13 mouse cellular contexts compared by ENCODE assay signal in genomic region chr1:135130376-135131018, GRCm38 (mm10). TPM values are rescaled to one million over a fixed set of nuclear protein-coding genes. Genes with fewer than 3 reads are reported as not detected.
DNase-seq lines count a peak whose midpoint lies in the region; ATAC-seq and TF ChIP-seq lines count a peak whose summit lies in the region.
"Had no signal": no experiment of that assay in that cellular context is flagged by ENCODE, and none has a peak within 500 bp of the region (broad histone marks: within the 10 kb centered on the region; RNA-seq: fewer than 3 reads in every experiment).

No protein-coding gene starts in this region.

- no peaks in the 10 kb centered on the region for H3K79me2 ChIP-seq in myocyte (ENCODE audit: control insufficient read depth, insufficient read depth)

- H3K4me1 ChIP-seq in embryonic facial prominence, embryonic 12.5 days = peaks cover 58% of the 10 kb centered on the region
- peaks cover 68% of the 10 kb centered on the region for H3K4me1 ChIP-seq in embryonic facial prominence, embryonic 10.5 days
- H3K4me1 ChIP-seq in spleen, adult 2 months (ENCODE audit: control insufficient read depth, insufficient read depth, insufficient read length) = peaks cover 56% of the 10 kb centered on the region

- no peak overlapping the region for H3ac ChIP-seq in myocyte (ENCODE audit: control insufficient read depth, insufficient read length)

- H3K27me3 ChIP-seq in embryonic facial prominence, embryonic 12.5 days = peaks cover 8% of the 10 kb centered on the region; the same call in 1 of the 2 replicates
- peaks cover 43% of the 10 kb centered on the region for H3K27me3 ChIP-seq in embryonic facial prominence, embryonic 10.5 days (replicated peaks; ENCODE audit: low read depth, poor library complexity, severe bottlenecking)
- H3K27me3 ChIP-seq in spleen, adult 2 months (ENCODE audit: control insufficient read depth, insufficient read depth, low read length) = no peaks in the 10 kb centered on the region
- no peaks in the 10 kb centered on the region for H3K27me3 ChIP-seq in myocyte (ENCODE audit: control insufficient read depth, insufficient read depth, insufficient read length)

- H3K4me3 ChIP-seq in embryonic facial prominence, embryonic 12.5 days = no peak overlapping the region
- no peak overlapping the region for H3K4me3 ChIP-seq in embryonic facial prominence, embryonic 10.5 days
- peak overlapping the region; percentile 11; the same call in 1 of the 2 replicates for H3K4me3 ChIP-seq in spleen, adult 2 months (ENCODE audit: extremely low read depth, insufficient read depth, insufficient read length)
- H3K4me3 ChIP-seq in myocyte = no peak overlapping the region
- H3K4me3 ChIP-seq: intestine, embryonic 15.5 days had no signal

- intact Hi-C loops in left cerebral cortex, postnatal 4 days (cut with DNase I) = no loop called here
- intact Hi-C loops in left cerebral cortex, postnatal 36 days (cut with DNase I) = no loop called here

- H3K4me2 ChIP-seq in embryonic facial prominence, embryonic 12.5 days (replicated peaks) = no peak overlapping the region
- H3K4me2 ChIP-seq in myocyte (ENCODE audit: low read depth) = peak overlapping the region; percentile 61
- H3K4me2 ChIP-seq: intestine, embryonic 15.5 days had no signal

- 72% methylated on average over 2 of the region's 2 CpGs for WGBS in embryonic facial prominence, embryonic 12.5 days
- 66% methylated on average over 2 of the region's 2 CpGs for WGBS in embryonic facial prominence, embryonic 10.5 days
- 23% methylated on average over 2 of the region's 2 CpGs for WGBS in spleen, adult 2 months

- no peak for ATAC-seq in embryonic facial prominence, embryonic 12.5 days (ENCODE audit: insufficient number of reproducible peaks, insufficient read depth, low FRiP score, low TSS enrichment)
- ATAC-seq: forebrain, postnatal 0 days; intestine, embryonic 15.5 days had no signal

- TF ChIP-seq POLR2A in spleen, adult 2 months (IDR thresholded peaks at IDR 0.05; ENCODE audit: low read depth, low read length) = no peak
- TF ChIP-seq POLR2A in myocyte (IDR thresholded peaks at IDR 0.05; ENCODE audit: insufficient read length, low read depth) = no peak

- H3K36me3 ChIP-seq in embryonic facial prominence, embryonic 12.5 days = no peaks in the 10 kb centered on the region
- H3K36me3 ChIP-seq in embryonic facial prominence, embryonic 10.5 days (replicated peaks) = no peaks in the 10 kb centered on the region
- no peaks in the 10 kb centered on the region for H3K36me3 ChIP-seq in spleen, adult 2 months (ENCODE audit: control insufficient read depth, insufficient read depth, low read length)
- H3K36me3 ChIP-seq in myocyte (ENCODE audit: control insufficient read depth, insufficient read depth) = no peaks in the 10 kb centered on the region
- H3K36me3 ChIP-seq: intestine, embryonic 15.5 days had no signal

- TF ChIP-seq CTCF in spleen, adult 2 months (IDR thresholded peaks at IDR 0.05; ENCODE audit: extremely low read depth, insufficient read depth, insufficient read length, insufficient replicate concordance) = no peak

- no peak overlapping the region for H3K9ac ChIP-seq in embryonic facial prominence, embryonic 12.5 days
- H3K9ac ChIP-seq: forebrain, postnatal 0 days; intestine, embryonic 15.5 days had no signal

- 0 out of 2 replicates have a peak overlapping the region, but pooled peaks have one; percentile 6 for H3K27ac ChIP-seq in embryonic facial prominence, embryonic 12.5 days
- H3K27ac ChIP-seq in embryonic facial prominence, embryonic 10.5 days (replicated peaks) = no peak overlapping the region
- H3K27ac ChIP-seq in spleen, adult 2 months (ENCODE audit: insufficient read depth, low read length) = peak overlapping the region; percentile 88

- H3K9me3 ChIP-seq in embryonic facial prominence, embryonic 12.5 days = no peaks in the 10 kb centered on the region
- H3K9me3 ChIP-seq in embryonic facial prominence, embryonic 10.5 days = no peaks in the 10 kb centered on the region
- H3K9me3 ChIP-seq: intestine, embryonic 15.5 days had no signal

- DNase-seq in embryonic facial prominence, embryonic 10.5 days (ENCODE audit: low spot score) = no peak
- DNase-seq in spleen, adult 2 months (ENCODE audit: low read depth in 1 of 2, low spot score in 2 of 2) = no peak
- DNase-seq in spleen, adult 18-20 months = no peak
- DNase-seq in ZHBTc4 (ENCODE audit: low read depth, low spot score) = peak; percentile 72
- DNase-seq in left cerebral cortex, postnatal 4 days = no peak
- no peak for DNase-seq in left cerebral cortex, postnatal 36 days (ENCODE audit: low spot score in 2 of 2)
- DNase-seq: cerebellum, postnatal 36 days; forebrain, postnatal 0 days; right cerebral cortex, postnatal 14 days had no signal

TF ChIP-seq in myocyte, 11 proteins besides CTCF, POLR2A, EP300 and RAD21:
- TF ChIP-seq REST (IDR thresholded peaks at IDR 0.05; ENCODE audit: insufficient read depth, insufficient read length) = no peak
- no peak for TF ChIP-seq CEBPB (IDR thresholded peaks at IDR 0.05; ENCODE audit: insufficient read depth, poor library complexity, severe bottlenecking)
- TF ChIP-seq USF1 (IDR thresholded peaks at IDR 0.05; ENCODE audit: low read depth) = peak; percentile 70
- TF ChIP-seq POLR2AphosphoS2 (IDR thresholded peaks at IDR 0.05; ENCODE audit: insufficient read length, low read depth) = no peak
- TF ChIP-seq TCF3 (IDR thresholded peaks at IDR 0.05; ENCODE audit: insufficient read length, low read depth) = no peak
- no peak for TF ChIP-seq MAX (IDR thresholded peaks at IDR 0.05; ENCODE audit: low read depth)
- no peak for TF ChIP-seq E2F4 (IDR thresholded peaks at IDR 0.05; ENCODE audit: insufficient read depth)
TF ChIP-seq in myocyte: peak in this region for 1.

RNA-seq across cellular contexts. Expression of gene Ptpn7, which starts 2.0 kb away (rescaled TPM):
- polyA plus RNA-seq in embryonic facial prominence, embryonic 12.5 days (2016; fragmentation: Nextera tagmentation; extraction: Ambion mirVana) = 1.4 and 1.7 TPM in 2 replicates
- 1.3 and 2.1 TPM in 2 replicates for polyA plus RNA-seq in embryonic facial prominence, embryonic 10.5 days (2016; fragmentation: Nextera tagmentation; extraction: Ambion mirVana)
- 33.4 and 39.4 TPM in 2 replicates for polyA plus RNA-seq in spleen, adult 2 months (2012; rRNA removed)
- polyA plus RNA-seq in myocyte (2012; fragmentation: generic; extraction: Trizol) = 0.26 TPM
- under 1 TPM; 0.10 to 0.24 TPM for total RNA-seq in left cerebral cortex, postnatal 4 days (2021)
- under 1 TPM; 0.35 to 0.59 TPM for total RNA-seq in left cerebral cortex, postnatal 36 days (2021)

RNA-seq across cellular contexts. Expression of gene Arl8a, which starts 16.1 kb away (rescaled TPM):
- polyA plus RNA-seq in embryonic facial prominence, embryonic 12.5 days (2016; fragmentation: Nextera tagmentation; extraction: Ambion mirVana) = 78.6 and 81.2 TPM in 2 replicates
- polyA plus RNA-seq in embryonic facial prominence, embryonic 10.5 days (2016; fragmentation: Nextera tagmentation; extraction: Ambion mirVana) = 48.3 and 50.3 TPM in 2 replicates
- polyA plus RNA-seq in spleen, adult 2 months (2012; rRNA removed) = 39.9 and 50.9 TPM in 2 replicates
- 61.2 TPM for polyA plus RNA-seq in myocyte (2012; fragmentation: generic; extraction: Trizol)
- 100 to 1,000 TPM; 508 to 512 TPM for total RNA-seq in left cerebral cortex, postnatal 4 days (2021)
- 100 to 1,000 TPM; 252 to 292 TPM for total RNA-seq in left cerebral cortex, postnatal 36 days (2021)

RNA-seq across cellular contexts. Expression of gene Lgr6, which starts 25.4 kb away (rescaled TPM):
- polyA plus RNA-seq in embryonic facial prominence, embryonic 12.5 days (2016; fragmentation: Nextera tagmentation; extraction: Ambion mirVana) = 3.5 and 3.9 TPM in 2 replicates
- 0.73 and 1.1 TPM in 2 replicates for polyA plus RNA-seq in embryonic facial prominence, embryonic 10.5 days (2016; fragmentation: Nextera tagmentation; extraction: Ambion mirVana)
- 0.21 and 0.47 TPM in 2 replicates for polyA plus RNA-seq in spleen, adult 2 months (2012; rRNA removed)
- polyA plus RNA-seq in myocyte (2012; fragmentation: generic; extraction: Trizol) = 2.1 TPM
- 1 to 10 TPM; 1.6 to 2.3 TPM for total RNA-seq in left cerebral cortex, postnatal 4 days (2021)
- 1 to 10 TPM; 1.6 to 1.7 TPM for total RNA-seq in left cerebral cortex, postnatal 36 days (2021)
- total RNA-seq: neutrophil, adult 5-6 weeks had no signal

RNA-seq across cellular contexts. Expression of gene Gpr37l1, which starts 37.0 kb away (rescaled TPM):
- not detected in 2 replicates for polyA plus RNA-seq in embryonic facial prominence, embryonic 12.5 days (2016; fragmentation: Nextera tagmentation; extraction: Ambion mirVana)
- polyA plus RNA-seq in embryonic facial prominence, embryonic 10.5 days (2016; fragmentation: Nextera tagmentation; extraction: Ambion mirVana) = not detected in 2 replicates
- 0.16 and 0.20 TPM in 2 replicates for polyA plus RNA-seq in spleen, adult 2 months (2012; rRNA removed)
- polyA plus RNA-seq in myocyte (2012; fragmentation: generic; extraction: Trizol) = 0.07 TPM
- total RNA-seq in left cerebral cortex, postnatal 4 days (2021) = 10 to 100 TPM; 15.8 to 18.8 TPM
- total RNA-seq in left cerebral cortex, postnatal 36 days (2021) = 100 to 1,000 TPM; 173 to 208 TPM
- total RNA-seq: neutrophil, adult 5-6 weeks had no signal

Comparison
In these comparisons a context has a peak if more than half of its experiments do, and no peak if none do; other contexts are left out.
1. RNA of gene Ptpn7, which starts 2.0 kb away (polyA plus RNA-seq): 33.4 to 39.4 TPM in spleen, adult 2 months; 1.4 to 1.7 TPM in embryonic facial prominence, embryonic 12.5 days, 1.3 to 2.1 TPM in embryonic facial prominence, embryonic 10.5 days and 0.26 TPM in myocyte (single experiment); every median in the first group is over 10 times any median in the second.